Mouse (Mus musculus) MEL-GATA-1-ER (cell line): ENCODE measurements at regions not wholly inside any gene's neighbourhood (a gene's known extent, or its start where the extent isn't known, plus 50 kb on each side); places are given as distances from the start of the nearest gene placed in this dataset.

Experiments
- DNase-seq: peaks from one replicate; pipeline ENCODE4 v3.0.0-alpha.2; 2012; ENCODE audit warnings: low read depth; ENCODE audit errors: extremely low read depth

DNA sequence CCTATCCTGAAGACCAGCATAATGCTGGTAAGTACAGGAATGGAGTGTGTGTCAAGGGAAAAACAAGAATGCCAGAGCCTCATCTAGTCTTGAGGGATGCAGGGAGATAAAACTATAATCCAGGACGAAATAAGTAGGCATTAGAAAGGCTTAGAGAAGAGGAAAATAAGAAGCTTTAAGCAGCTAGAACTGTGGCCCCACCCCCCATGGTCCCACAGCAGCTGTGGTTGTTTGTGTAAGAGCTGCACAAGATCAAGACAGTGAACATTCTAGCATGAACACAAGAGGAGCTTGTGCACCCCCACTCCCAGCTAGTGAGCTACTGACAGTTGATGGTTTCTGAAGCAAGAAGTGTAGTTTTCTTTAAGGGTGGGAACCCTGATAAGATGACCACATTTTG lies 315.9 kb downstream of the Tmem135 start:
- DNase-seq, result no peak

DNA sequence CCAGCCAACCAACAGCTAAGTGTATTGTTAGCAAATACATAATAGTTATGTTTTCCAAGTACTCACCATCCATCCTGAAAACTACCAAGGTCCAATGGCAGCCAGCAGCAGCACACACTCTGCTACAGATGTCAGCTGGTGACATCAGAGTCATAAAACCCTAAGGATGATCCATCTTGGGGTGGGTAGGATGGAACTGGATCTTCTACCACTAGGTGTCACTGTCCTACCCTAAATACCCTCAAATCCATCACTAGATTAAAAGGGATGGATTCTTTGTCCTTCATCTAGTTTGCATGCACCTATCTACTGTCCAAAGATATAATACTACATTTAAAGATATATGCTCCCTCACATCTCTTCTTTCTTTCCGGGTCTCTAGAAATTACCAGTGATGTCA lies 317.7 kb downstream of the Tmem135 start:
- DNase-seq, result peak; percentile 19

DNA sequence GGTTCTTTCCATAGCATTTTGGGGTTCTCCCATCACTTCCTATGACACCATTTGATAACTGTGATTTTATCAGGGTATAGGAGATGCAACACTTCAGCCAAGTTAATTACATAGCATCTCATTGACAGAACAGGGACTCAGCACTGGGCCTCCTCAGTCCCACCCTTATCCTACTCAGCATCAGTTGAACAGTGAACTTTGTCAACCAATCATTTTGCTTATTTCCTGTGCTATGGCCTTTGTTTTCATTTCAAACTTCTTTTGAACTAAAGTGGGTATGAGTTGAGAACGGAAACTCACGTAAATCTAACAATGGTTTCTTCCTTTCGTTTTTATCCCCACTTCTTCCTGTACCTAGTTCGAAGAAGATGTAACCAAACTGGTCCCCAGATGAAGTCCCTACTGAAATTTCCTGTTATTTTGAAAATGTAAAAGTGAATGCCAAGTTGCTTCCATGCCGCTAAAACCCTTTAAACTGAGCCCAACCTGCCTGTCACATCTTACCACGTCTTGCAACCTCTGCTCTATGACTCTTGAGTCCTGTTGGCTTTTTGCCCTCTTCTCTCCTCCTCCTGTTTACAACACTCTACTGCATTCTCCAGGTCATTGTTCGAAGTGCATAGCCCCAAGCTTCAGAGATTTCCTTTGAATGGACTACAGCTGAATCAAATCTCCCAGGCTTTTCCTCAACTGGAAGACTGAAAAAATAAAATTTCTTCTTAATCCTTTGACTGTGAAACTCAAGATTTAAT lies 329.9 kb downstream of the Tmem135 start:
- no peak for DNase-seq

DNA sequence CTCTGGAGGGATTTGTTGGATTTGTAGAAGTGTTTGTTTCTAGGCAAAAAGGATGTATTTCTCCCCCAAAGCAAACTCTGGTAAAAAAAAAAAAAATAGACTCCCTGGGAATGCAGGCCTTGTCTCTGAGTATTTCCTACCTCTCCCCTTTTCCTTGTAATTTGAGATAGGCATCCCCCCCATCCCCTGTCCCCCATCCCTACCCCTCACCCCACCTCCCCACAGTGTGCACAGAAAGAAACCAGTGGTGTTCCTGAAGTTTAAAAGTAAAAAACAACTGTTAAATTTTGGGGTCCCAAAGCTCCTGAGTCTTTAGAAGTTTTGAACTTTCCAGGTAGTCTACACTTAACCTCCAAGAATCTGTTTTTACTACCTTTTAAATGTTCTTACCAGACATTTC lies 334.0 kb downstream of the Tmem135 start:
- no peak for DNase-seq

DNA sequence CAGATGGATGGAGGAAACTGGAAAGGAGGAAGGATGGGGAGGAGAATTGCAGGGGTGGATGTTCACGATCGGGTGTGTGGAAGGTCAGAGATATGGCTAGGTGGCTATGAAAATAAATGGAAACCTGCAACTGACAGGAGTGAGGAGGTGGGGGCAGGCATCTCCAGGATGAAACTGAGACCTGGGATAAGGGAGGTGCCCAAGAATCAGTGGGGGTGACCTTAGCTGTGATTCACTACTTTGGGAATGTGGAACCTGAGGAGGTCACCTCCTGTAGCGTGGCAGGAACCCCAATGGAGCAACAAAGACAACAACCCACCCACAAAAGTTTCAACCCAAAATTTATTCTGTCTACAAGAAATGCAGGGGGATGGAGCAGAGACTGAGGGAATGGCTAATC lies 339.6 kb downstream of the Tmem135 start:
- no peak for DNase-seq

DNA sequence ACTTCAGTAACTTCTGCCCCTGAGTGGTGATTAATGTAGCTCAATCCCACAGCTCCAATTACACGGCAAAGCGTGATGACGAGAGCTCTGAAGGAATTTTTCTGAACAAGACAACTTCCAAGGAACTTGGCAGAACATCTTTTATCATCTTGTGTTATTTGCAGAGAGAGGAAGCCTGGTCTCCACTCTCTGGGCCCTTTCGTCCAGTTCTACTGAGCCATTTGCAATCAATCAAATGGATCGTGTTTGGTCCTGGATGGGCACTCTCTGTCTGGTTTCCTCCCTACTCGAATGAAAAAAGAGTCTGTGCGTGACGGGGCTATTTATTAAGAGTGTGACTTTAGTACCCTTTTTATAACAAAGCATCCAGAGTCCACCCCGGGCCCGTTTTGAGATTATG lies 340.4 kb downstream of the Tmem135 start:
- no peak for DNase-seq

DNA sequence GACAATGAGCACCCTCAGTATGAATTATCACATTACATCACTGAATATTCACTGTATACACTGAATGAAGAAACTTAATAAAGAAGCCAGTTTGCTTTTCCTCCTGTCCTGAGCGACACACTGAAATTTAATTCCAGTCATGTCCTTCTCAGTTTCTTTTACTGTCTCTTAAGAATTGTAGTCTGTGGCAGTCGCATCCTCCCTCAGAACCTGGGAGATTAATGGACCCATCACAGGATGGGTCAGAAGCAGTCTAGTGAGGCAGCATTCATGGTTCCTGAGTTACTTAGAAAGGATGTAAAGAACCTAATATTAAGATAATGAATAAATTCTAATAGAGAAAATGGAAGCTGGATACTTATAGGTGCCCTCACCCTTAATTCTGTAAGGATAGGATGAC lies 349.5 kb downstream of the Tmem135 start:
- no peak for DNase-seq

DNA sequence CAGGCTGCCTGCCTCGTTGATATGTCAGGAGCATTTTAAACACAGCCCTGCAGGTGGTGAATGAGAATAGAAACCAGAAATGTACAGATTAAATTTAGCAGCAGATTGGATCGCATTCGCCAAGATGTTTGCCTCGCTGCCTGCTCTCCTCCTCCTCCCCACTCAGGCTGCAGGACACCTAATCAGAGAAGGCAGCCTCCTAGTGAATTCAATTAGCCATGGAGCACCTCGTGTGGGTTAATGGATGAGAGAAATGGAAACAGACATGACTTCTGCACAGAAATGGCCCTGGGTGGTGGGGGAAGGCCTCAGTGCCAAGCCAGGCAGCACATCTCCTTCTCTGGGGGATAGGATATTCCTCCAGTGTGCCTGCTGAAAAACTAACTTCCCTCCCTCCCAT lies 352.8 kb downstream of the Tmem135 start:
- DNase-seq, result no peak

DNA sequence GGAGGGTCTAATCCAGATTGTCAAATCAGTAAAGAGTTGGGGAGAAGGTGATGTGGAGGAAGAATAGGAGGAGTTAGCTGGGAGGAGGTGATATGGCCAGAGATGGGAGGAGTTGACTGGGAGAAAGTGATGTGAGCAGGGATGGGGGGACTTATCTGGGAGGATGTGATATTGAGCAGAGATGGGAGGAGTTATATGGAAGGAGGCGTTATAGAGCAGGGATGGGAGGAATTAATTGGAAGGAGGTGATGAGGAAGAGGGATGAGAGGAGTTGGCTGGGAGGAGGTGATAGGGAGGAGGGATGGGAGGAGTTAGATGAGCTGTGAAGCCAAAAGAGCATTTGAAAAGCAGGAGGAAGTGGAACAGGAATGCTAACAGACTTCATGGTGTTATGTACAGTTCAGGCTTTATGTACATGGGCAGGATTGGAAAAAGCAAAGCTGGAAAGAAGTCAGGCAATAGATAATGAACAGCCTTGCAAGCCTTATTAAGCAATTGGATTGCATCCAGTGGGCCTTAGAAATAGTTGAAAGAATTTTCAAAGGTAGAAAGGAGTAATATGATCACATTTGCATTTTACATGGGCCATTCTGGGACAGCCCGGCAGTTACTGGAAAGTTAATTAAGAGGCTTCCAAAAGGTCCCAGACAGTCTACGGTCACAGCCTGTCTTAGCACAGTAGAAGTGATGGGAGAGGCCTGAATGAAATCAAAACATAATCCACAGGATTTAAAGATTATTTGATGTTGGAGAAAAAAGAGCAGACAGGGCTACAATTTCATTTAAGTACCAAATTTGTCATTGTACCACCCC lies 357.4 kb downstream of the Tmem135 start:
- DNase-seq, result no peak

DNA sequence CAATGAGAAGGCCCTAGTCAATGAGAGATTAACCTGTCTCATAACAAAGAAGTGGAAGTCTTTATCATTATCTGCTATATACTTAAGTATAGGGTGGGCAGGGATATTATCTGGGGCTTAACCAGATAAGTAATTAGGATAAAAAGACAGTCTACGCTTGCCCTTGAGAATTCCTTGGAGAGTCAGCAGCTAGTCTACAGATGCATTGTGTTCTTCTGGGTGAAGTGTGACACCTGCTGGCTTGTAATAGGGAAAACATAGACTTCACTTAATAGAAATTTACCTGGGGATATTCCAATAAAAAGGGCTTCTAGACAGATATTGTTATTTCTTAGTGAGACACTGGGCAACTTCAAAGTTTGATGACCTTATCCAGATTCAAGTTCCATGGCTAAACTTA lies 361.0 kb downstream of the Tmem135 start:
- no peak for DNase-seq

DNA sequence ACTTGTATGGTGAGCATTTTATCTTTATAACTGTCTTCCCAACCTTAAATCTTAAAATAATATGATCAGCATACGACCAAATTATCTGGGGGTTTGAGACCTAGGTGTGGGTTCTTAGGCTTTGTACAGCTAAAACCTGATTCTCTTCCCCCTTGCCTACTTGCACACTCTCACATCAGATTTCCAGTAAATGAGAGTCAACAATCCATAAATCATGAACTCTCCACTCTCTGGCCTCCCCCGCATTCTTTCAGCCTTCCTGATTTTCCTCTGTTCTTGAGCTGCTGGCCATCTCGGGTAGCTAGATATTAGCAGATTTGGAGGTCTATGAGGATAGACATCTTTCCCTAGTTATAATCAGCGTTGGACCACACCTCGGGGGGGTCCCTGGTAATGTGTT lies 362.7 kb downstream of the Tmem135 start:
- no peak for DNase-seq

DNA sequence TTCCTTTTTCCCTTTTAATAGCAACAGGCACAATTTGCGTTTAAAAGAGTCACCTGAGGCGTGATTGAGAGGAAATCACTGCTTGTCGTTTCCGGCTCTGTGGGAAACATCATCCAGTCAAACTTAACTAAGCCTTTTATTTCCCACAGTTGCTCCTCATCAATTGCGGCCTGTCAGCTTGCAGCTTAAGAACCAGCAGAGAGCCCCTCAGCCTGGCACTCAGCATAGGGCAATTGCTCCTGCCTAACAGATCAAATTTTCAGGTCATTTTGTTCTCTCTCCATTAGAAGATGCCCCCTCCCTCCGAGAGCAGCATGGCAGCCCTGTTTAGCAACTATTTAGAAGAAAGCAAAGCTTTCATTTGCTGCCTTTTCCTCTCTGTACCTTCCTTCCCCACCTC lies 363.9 kb downstream of the Tmem135 start:
- no peak for DNase-seq

DNA sequence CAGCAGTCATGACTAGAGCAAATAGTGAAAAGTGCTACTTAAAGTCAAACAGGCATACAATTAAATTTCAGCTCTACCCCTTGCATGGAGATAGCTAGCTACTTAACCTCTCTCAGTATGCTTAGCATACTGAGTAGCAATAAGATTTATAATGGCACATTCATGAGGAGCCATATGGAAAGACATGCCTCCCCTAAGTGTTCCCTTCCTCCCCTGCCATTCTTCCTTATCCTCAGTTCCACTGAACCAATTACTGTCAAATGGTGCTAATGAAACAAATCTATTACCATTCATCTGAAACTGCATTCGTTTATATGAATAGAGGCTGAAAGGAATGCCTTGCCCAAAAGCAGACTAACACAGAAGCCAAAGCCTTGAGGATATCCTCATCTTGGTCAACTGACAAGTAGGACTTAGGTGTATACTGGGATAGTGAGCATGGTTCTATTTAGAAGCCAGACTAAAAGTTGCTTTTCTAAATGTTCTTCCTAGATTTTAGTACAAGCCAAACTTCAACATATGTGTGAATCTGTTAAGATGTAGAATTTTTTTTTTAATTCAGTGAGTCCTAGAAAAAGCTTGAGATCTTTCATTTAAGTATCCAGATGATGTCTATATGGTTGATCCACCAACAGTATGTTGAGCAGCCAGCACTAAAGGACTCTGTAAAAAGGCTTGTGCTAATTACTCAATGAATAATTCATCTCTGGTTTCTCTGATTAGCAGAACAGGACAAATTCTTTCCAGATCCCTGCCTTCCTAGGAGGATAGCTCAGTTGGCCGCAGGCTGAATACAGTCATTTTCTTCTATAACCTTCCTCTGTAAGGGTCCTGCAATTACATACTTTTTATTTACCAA lies 368.7 kb downstream of the Tmem135 start:
- DNase-seq, result no peak

DNA sequence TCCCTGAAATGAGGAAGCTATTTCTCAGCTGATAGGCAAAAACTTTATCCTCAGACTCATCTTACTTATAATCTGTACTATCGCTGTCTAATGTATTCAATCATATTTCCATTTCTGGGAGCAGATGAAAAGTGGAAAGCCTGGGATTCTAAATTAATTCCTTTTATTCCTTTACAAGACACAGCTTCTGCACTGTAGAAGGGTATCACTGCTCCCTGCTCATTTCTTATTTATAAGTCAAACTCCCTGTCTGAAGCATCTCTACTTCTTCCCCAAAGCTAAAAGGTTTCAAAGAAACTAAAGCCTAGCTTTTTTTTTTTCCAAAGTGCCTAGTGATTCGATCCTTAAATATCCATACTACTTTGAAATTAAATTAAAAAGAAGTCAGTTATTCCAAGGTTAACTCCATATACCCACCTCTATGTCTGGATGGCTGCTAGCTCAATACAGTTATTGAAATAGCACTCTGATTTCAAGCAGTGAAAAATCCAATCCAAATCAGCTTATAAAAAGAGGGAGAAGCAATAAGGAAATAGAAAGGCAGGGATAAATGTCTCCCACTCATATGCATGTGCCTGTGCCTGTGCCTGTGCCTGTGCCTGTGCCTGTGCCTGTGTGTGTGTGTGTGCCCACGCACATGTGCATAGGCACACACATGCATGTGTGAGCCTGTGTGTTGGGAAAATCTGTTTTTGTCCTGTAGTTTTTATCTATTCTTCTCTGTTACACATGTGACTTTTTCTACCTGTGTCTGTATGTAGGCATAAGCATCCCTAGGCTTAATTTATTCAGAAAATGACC lies 380.6 kb downstream of the Tmem135 start:
- no peak for DNase-seq

DNA sequence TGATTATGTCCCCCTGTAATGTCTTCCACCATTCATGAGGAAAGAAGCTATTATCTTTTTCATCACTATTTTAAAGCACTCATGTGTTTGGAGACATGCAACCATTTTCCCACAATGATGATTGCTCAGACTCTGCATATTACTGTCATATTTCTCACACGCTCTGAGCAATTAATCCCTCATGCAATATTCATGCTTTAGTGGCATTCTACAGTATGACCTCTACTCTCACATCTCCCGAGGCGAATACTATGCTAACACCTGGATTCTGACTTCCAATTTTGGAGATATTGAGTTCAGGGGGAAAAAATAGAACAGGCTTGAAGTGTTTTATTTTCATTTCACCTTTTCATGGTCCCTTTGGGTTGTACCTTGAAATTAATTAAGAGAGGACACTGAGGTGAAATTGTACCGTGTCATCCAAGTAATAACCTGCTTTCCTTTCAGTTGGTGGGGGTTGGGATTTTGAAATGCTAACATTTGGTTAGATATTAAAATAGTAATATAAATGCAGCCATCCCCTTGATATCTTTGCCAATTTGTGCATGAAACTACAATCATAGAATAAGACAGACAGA lies 405.1 kb downstream of the Tmem135 start:
- DNase-seq, result no peak

DNA sequence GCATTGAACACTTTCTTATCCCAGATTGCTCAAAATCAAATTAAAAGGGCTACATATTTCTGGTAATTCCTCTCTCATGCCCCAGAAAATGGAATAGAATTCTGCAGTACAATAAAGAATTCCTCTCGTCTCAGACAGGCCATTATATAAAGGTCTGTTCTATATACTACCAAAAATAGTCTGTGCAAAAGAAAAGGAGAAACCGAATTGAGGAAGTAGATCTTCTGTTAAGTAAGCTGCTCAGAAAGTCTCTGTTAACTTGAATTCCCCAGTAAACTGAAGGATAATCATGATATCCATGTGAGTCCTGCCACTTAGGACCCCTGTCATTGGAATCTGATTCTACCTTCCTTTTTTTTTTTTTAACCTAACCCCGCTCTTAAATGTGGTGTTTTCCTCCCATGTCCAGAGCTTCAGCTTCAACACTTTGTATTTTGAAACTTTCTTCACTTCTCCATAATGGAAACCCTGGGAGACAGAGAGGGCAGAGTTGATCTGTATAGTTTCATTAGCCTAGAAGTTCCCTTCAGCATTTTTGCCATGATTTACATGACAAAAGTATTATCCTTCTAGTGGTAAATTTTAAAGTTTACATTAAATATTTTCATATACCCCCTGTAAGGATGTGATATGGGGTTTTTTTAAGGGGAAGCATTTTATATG lies 406.1 kb downstream of the Tmem135 start:
- DNase-seq, result no peak

DNA sequence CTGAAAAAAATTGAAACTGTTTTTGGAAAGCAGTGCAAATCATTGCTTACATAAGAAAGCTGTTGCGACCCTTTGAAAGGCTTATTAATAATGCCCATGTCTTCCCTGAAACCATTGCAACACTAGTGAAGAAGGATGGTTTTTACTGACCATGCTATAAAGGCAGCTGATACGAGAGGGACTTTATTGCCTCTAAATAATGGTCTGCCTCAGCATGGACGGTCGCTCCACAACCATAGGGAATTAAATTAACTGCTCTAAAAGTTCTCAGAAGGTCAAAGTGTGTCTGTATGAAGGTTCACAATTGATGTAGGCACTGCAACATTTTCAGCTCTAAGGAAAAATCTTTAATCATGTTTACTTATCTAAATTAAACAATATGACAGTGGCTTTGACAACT lies 429.6 kb downstream of the Tmem135 start:
- no peak for DNase-seq

DNA sequence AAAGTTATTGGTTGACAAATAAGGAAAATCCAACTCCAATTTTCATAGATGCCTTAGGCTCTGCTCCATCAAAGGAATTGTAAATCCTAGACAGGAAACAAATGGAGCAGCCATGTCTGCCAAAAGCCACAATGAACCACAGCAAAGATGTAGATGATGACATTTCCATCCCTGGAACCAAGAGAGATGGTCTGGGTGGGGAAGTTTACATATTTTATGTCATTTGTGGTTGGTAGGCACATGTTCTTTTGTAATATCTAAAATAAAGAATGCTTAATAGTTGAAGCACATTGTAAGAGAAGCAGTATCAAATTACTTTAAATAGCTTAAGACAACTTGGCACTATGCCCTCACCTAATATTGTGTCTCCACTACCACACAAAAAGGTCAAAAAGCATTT lies 443.2 kb downstream of the Tmem135 start:
- DNase-seq, result no peak

DNA sequence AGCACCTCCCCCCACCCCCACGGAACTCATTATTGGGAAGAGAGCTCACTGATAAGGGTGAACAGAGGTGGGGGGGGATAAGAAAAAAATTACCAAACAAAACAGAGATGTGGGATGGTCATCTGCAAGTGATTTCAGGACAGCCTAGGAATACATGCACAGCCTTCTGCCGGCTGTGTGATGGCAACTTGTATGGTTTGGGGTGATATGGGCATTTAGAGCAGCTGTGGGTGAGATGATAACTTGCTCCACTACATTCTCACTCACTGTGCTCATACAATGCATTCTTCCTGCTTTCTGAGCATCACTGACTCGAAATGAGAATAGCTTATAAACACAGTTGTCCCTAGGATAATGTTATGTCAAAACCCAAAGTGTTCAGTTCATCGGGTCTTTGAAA lies 443.8 kb downstream of the Tmem135 start:
- DNase-seq, result no peak
